ENCODE assay signal across 8 mouse cellular contexts in genomic region chr16:18620601-18621361, GRCm38 (mm10). TPM values are rescaled to one million over a fixed set of nuclear protein-coding genes. Genes with fewer than 3 reads are reported as not detected.
DNase-seq lines count a peak whose midpoint lies in the region; ATAC-seq and TF ChIP-seq lines count a peak whose summit lies in the region.

No protein-coding gene starts in this region.

- ATAC-seq in forebrain, embryonic 12.5 days (ENCODE audit: low FRiP score): peak; percentile 24; the same call in 1 of the 2 replicates
- ATAC-seq in intestine, embryonic 15.5 days: peak; percentile 44
- 0 out of 2 replicates have a peak, but pooled peaks have one; percentile 11 for ATAC-seq in stomach, postnatal 0 days (ENCODE audit: low FRiP score, low TSS enrichment)

- no peak for TF ChIP-seq EP300 in stomach, postnatal 0 days (optimal IDR thresholded peaks at IDR 0.05)

- H3K27me3 ChIP-seq in forebrain, embryonic 12.5 days: peaks cover 94% of the 10 kb centered on the region
- H3K27me3 ChIP-seq in intestine, embryonic 15.5 days (replicated peaks): peaks cover 78% of the 10 kb centered on the region
- H3K27me3 ChIP-seq in midbrain, embryonic 10.5 days (ENCODE audit: low read depth, poor library complexity, severe bottlenecking): peaks cover 100% of the 10 kb centered on the region
- H3K27me3 ChIP-seq in stomach, postnatal 0 days (ENCODE audit: control insufficient read depth, insufficient read depth, low read length): peaks cover 28% of the 10 kb centered on the region

- under 1% methylated on average over 74 of the region's 74 CpGs for WGBS in forebrain, embryonic 12.5 days
- WGBS in intestine, embryonic 15.5 days: 1% methylated on average over 74 of the region's 74 CpGs
- under 1% methylated on average over 74 of the region's 74 CpGs for WGBS in midbrain, embryonic 10.5 days
- WGBS in stomach, postnatal 0 days: 2% methylated on average over 63 of the region's 74 CpGs

- H3K9me3 ChIP-seq in forebrain, embryonic 12.5 days: no peaks in the 10 kb centered on the region
- no peaks in the 10 kb centered on the region for H3K9me3 ChIP-seq in intestine, embryonic 15.5 days
- H3K9me3 ChIP-seq in midbrain, embryonic 10.5 days (replicated peaks): no peaks in the 10 kb centered on the region
- H3K9me3 ChIP-seq in stomach, postnatal 0 days (ENCODE audit: control insufficient read depth, low read length): no peaks in the 10 kb centered on the region

- peaks cover 40% of the 10 kb centered on the region for H3K36me3 ChIP-seq in forebrain, embryonic 12.5 days (replicated peaks)
- peaks cover 12% of the 10 kb centered on the region; the same call in 1 of the 2 replicates for H3K36me3 ChIP-seq in intestine, embryonic 15.5 days
- H3K36me3 ChIP-seq in midbrain, embryonic 10.5 days: peaks cover 34% of the 10 kb centered on the region
- H3K36me3 ChIP-seq in stomach, postnatal 0 days (ENCODE audit: control insufficient read depth, insufficient read depth, low read length): no peaks in the 10 kb centered on the region; the same call in 1 of the 2 replicates

- DNase-seq in heart, adult 11 months: peak; percentile 94
- DNase-seq in heart, adult 9 months (ENCODE audit: low spot score in 2 of 2): no peak
- DNase-seq in adrenal gland, postnatal 14 days: peak; percentile 47
- DNase-seq in midbrain, embryonic 10.5 days (ENCODE audit: low spot score): peak; percentile 49
- no peak for DNase-seq in stomach, postnatal 0 days (ENCODE audit: low spot score)
- no peak for DNase-seq in spleen, postnatal 10 days (ENCODE audit: low spot score in 2 of 2)

- no peak overlapping the region for H3K27ac ChIP-seq in forebrain, embryonic 12.5 days
- H3K27ac ChIP-seq in intestine, embryonic 15.5 days: no peak overlapping the region
- peak overlapping the region; percentile 38; the same call in 1 of the 2 replicates for H3K27ac ChIP-seq in midbrain, embryonic 10.5 days (replicated peaks)
- no peak overlapping the region for H3K27ac ChIP-seq in stomach, postnatal 0 days (replicated peaks)

- no peak for TF ChIP-seq CTCF in stomach, postnatal 0 days (IDR thresholded peaks at IDR 0.05; ENCODE audit: low read depth)

- peak overlapping the region; percentile 40 for H3K9ac ChIP-seq in forebrain, embryonic 12.5 days
- peak overlapping the region; percentile 6; the same call in 1 of the 2 replicates for H3K9ac ChIP-seq in intestine, embryonic 15.5 days
- 0 out of 2 replicates have a peak overlapping the region, but pooled peaks have one; percentile 41 for H3K9ac ChIP-seq in stomach, postnatal 0 days (ENCODE audit: low read length)

- H3K4me1 ChIP-seq in forebrain, embryonic 12.5 days: peaks cover 27% of the 10 kb centered on the region
- peaks cover 22% of the 10 kb centered on the region for H3K4me1 ChIP-seq in intestine, embryonic 15.5 days (replicated peaks)
- H3K4me1 ChIP-seq in midbrain, embryonic 10.5 days: peaks cover 44% of the 10 kb centered on the region
- 0 out of 2 replicates have a peak, but pooled peaks cover 2% of the 10 kb centered on the region for H3K4me1 ChIP-seq in stomach, postnatal 0 days (replicated peaks; ENCODE audit: control insufficient read depth, insufficient read depth)

- peak overlapping the region; percentile 47 for H3K4me3 ChIP-seq in forebrain, embryonic 12.5 days (replicated peaks)
- H3K4me3 ChIP-seq in intestine, embryonic 15.5 days (replicated peaks): peak overlapping the region; percentile 49
- H3K4me3 ChIP-seq in midbrain, embryonic 10.5 days: peak overlapping the region; percentile 57
- H3K4me3 ChIP-seq in stomach, postnatal 0 days (ENCODE audit: low read depth, low read length): peak overlapping the region; percentile 46

- H3K4me2 ChIP-seq in forebrain, embryonic 12.5 days: peak overlapping the region; percentile 81
- peak overlapping the region; percentile 95 for H3K4me2 ChIP-seq in intestine, embryonic 15.5 days (replicated peaks)
- H3K4me2 ChIP-seq in stomach, postnatal 0 days (replicated peaks; ENCODE audit: low read depth): peak overlapping the region; percentile 83

RNA-seq across cellular contexts. Expression of gene Gp1bb, which starts 1.4 kb away (rescaled TPM):
- total RNA-seq in adrenal gland, postnatal 14 days (2021): 0.41 TPM in 2 replicates
- 4.4 and 5.7 TPM in 2 replicates for polyA plus RNA-seq in forebrain, embryonic 12.5 days (2016; fragmentation: Nextera tagmentation; extraction: Ambion mirVana)
- polyA plus RNA-seq in intestine, embryonic 15.5 days (2015; fragmentation: Nextera tagmentation; extraction: Ambion mirVana): 2.2 and 2.5 TPM in 2 replicates
- 4.5 and 4.6 TPM in 2 replicates for polyA plus RNA-seq in midbrain, embryonic 10.5 days (2016; fragmentation: Nextera tagmentation; extraction: Ambion mirVana)
- 4.6 and 5.4 TPM in 2 replicates for polyA plus RNA-seq in stomach, postnatal 0 days (2015; fragmentation: Nextera tagmentation; extraction: Ambion mirVana)

RNA-seq across cellular contexts. Expression of gene Gm49601, which starts 5.4 kb away (rescaled TPM):
- total RNA-seq in adrenal gland, postnatal 14 days (2021): 3.4 and 4.5 TPM in 2 replicates
- 10.6 and 10.7 TPM in 2 replicates for polyA plus RNA-seq in forebrain, embryonic 12.5 days (2016; fragmentation: Nextera tagmentation; extraction: Ambion mirVana)
- 3.5 and 4.3 TPM in 2 replicates for polyA plus RNA-seq in intestine, embryonic 15.5 days (2015; fragmentation: Nextera tagmentation; extraction: Ambion mirVana)
- polyA plus RNA-seq in midbrain, embryonic 10.5 days (2016; fragmentation: Nextera tagmentation; extraction: Ambion mirVana): 3.7 and 5.8 TPM in 2 replicates
- polyA plus RNA-seq in stomach, postnatal 0 days (2015; fragmentation: Nextera tagmentation; extraction: Ambion mirVana): 0.97 and 1.5 TPM in 2 replicates

RNA-seq across cellular contexts. Expression of gene Sept5, which starts 9.0 kb away (rescaled TPM):
- total RNA-seq in adrenal gland, postnatal 14 days (2021): 12.1 and 15.2 TPM in 2 replicates
- polyA plus RNA-seq in forebrain, embryonic 12.5 days (2016; fragmentation: Nextera tagmentation; extraction: Ambion mirVana): 68.4 and 69.3 TPM in 2 replicates
- 39.0 and 42.7 TPM in 2 replicates for polyA plus RNA-seq in intestine, embryonic 15.5 days (2015; fragmentation: Nextera tagmentation; extraction: Ambion mirVana)
- polyA plus RNA-seq in midbrain, embryonic 10.5 days (2016; fragmentation: Nextera tagmentation; extraction: Ambion mirVana): 31.2 and 42.8 TPM in 2 replicates
- polyA plus RNA-seq in stomach, postnatal 0 days (2015; fragmentation: Nextera tagmentation; extraction: Ambion mirVana): 38.0 and 38.8 TPM in 2 replicates

RNA-seq across cellular contexts. Expression of gene Tbx1, which starts 30.3 kb away (rescaled TPM):
- total RNA-seq in adrenal gland, postnatal 14 days (2021): 2.5 TPM in 1 of 2 replicates, not detected in the other
- 1.3 and 1.7 TPM in 2 replicates for polyA plus RNA-seq in forebrain, embryonic 12.5 days (2016; fragmentation: Nextera tagmentation; extraction: Ambion mirVana)
- 0.23 and 0.49 TPM in 2 replicates for polyA plus RNA-seq in intestine, embryonic 15.5 days (2015; fragmentation: Nextera tagmentation; extraction: Ambion mirVana)
- 0.97 and 1.7 TPM in 2 replicates for polyA plus RNA-seq in midbrain, embryonic 10.5 days (2016; fragmentation: Nextera tagmentation; extraction: Ambion mirVana)
- polyA plus RNA-seq in stomach, postnatal 0 days (2015; fragmentation: Nextera tagmentation; extraction: Ambion mirVana): 0.34 TPM in 2 replicates

Comparison
In these comparisons a context has a peak if more than half of its experiments do, and no peak if none do; other contexts are left out.
1. DNase-seq: peak in heart, adult 11 months (single experiment), adrenal gland, postnatal 14 days (single experiment) and midbrain, embryonic 10.5 days (single experiment); none in heart, adult 9 months (0 of 2), stomach, postnatal 0 days (single experiment) and spleen, postnatal 10 days (0 of 2).
2. Peak in every context shown above with its lines, with median percentiles within 50 percentile points of each other: ATAC-seq, H3K4me2 ChIP-seq, H3K4me3 ChIP-seq and H3K9ac ChIP-seq.